Mouse (Mus musculus): Measurements from ENCODE around the gene Slc26a10.

DNA sequence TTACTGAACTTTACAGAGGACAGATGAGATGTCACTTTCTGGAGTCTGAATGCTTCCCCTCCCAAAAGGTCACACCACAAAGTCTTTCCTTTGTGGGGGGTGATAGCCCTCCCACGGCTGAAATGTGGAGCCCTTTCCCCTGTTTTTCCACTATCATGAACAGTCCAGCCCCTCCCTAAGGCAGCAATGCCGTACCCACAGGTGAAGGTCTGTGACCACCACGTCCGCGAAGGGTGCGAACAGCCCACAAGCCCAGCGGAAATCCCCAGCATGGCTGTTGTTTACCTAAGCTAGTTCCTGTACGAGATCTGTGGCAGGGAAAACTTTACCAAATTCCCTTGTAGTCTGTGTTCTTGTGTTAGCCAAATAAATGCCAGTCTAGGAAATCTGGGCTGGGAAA, 38.9 kb downstream of the Slc26a10 start:
- TF ChIP-seq CTCF (IDR thresholded peaks at IDR 0.05; ENCODE audit: insufficient read depth, low read depth, low read length) (no peak), POLR2A (IDR thresholded peaks at IDR 0.05; ENCODE audit: insufficient read depth, low read depth, low read length) (no peak)

Measured in olfactory bulb, adult 2 months (tissue).